Mouse (Mus musculus) midbrain, embryonic 10.5 days (tissue): Measurements from ENCODE around the gene Phf19. TPM values are rescaled to one million over a fixed set of nuclear protein-coding genes. Genes with fewer than 3 reads are reported as not detected.

Experiments
- DNase-seq: peaks from one replicate; pipeline ENCODE4 v3.0.0-alpha.2; 2017; ENCODE audit warnings: low spot score
- H3K27ac ChIP-seq: fragments of 300-500 bp; sonication (generic); replicated peaks from 2 replicates; pipeline ENCODE4 v1.5.1; 2016; ENCODE audit warnings: mild to moderate bottlenecking
- H3K27me3 ChIP-seq: fragments of 300-500 bp; sonication (generic); 2 replicates; pipeline ENCODE4 v1.6.1; 2016; ENCODE audit warnings: low read depth, mild to moderate bottlenecking; ENCODE audit not compliant: poor library complexity, severe bottlenecking
- H3K36me3 ChIP-seq: fragments of 300-500 bp; sonication (generic); 2 replicates; pipeline ENCODE4 v1.6.1; 2016; ENCODE audit warnings: mild to moderate bottlenecking, moderate library complexity
- H3K4me1 ChIP-seq: fragments of 300-500 bp; sonication (generic); 2 replicates; pipeline ENCODE4 v1.6.1; 2016
- H3K4me3 ChIP-seq: fragments of 300-500 bp; sonication (generic); 2 replicates; pipeline ENCODE4 v1.5.1; 2016; ENCODE audit warnings: mild to moderate bottlenecking, moderate library complexity
- H3K9me3 ChIP-seq: fragments of 300-500 bp; sonication (generic); replicated peaks from 2 replicates; pipeline ENCODE4 v1.6.1; 2016; ENCODE audit warnings: mild to moderate bottlenecking
- WGBS: fragments of 180-500 bp; shearing (Covaris S2); methylation state at CpG from one replicate; pipeline ENCODE4 v1.1.7; 2016; 5-methylcytosine and 5-hydroxymethylcytosine counted together
- polyA plus RNA-seq: library from polyadenylated mRNA; unstranded; fragments of >200 nt; fragmentation: Nextera tagmentation; extraction: Ambion mirVana; gene quantifications from 2 replicates; pipeline ENCODE4 v1.2.1, GENCODE M21; 2016

Gene Phf19
- polyA plus RNA-seq, 1 experiment from 2014 or later, result 2.6 TPM

GRCm38 (mm10) chr2:34953547-34954116 is 39.8 kb upstream of the Phf19 start:
- H3K4me1 ChIP-seq, result no peaks in the 10 kb centered on the region
- 77% methylated on average over 2 of the region's 2 CpGs for WGBS
- no peaks in the 10 kb centered on the region for H3K9me3 ChIP-seq
- H3K4me3 ChIP-seq, result no peak overlapping the region
- no peak overlapping the region for H3K27ac ChIP-seq
- no peaks in the 10 kb centered on the region for H3K36me3 ChIP-seq
- no peaks in the 10 kb centered on the region for H3K27me3 ChIP-seq
- no peak for DNase-seq

DNA sequence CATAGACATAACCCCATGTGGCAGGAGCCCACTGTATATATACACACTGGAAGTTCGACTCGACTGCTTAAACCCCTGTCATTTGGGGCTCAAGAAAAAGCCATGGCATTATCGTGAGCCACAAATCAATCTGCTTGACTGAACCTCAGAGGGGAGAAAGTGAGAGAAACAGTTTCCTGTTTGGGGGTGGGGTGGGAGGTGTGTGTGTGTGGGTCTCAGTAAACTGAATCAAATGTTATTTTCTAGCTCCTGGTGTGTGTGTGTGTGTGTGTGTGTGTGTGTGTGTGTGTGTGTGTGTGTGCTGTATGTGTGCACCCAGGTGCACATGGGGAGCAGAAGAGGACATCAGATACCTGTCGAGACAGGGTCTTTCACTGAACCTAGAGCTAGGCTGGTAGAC is 39.2 kb upstream of the Phf19 start:
- no peaks in the 10 kb centered on the region for H3K4me1 ChIP-seq
- H3K9me3 ChIP-seq, result no peaks in the 10 kb centered on the region
- no peaks in the 10 kb centered on the region for H3K36me3 ChIP-seq
- no peak for DNase-seq
- 78% methylated on average over 4 of the region's 4 CpGs for WGBS
- H3K27me3 ChIP-seq, result no peaks in the 10 kb centered on the region
- H3K4me3 ChIP-seq, result no peak overlapping the region
- no peak overlapping the region for H3K27ac ChIP-seq

DNA sequence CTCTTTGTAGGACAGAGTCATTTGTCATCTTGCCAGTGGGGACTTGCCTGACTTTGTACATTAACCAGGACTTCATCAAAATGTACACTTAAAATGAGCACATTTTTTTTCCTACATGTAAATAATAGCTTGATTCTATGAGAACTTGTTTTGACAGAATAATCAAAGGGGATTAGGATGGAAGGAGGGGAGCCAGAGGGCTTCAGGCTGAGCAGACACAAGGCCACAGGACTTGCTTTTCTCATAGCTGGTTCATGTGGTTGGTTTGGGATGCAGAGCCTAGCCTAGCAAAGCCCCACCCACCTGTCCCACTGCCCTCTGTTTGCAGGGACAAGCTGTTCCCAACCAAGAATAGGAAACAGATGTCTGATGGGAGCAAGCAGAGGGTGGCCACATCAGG is 37.6 kb upstream of the Phf19 start:
- no peaks in the 10 kb centered on the region for H3K4me1 ChIP-seq
- H3K27ac ChIP-seq, result no peak overlapping the region
- H3K27me3 ChIP-seq, result no peaks in the 10 kb centered on the region
- no peaks in the 10 kb centered on the region for H3K9me3 ChIP-seq
- no peak for DNase-seq
- H3K36me3 ChIP-seq, result no peaks in the 10 kb centered on the region
- H3K4me3 ChIP-seq, result no peak overlapping the region

DNA sequence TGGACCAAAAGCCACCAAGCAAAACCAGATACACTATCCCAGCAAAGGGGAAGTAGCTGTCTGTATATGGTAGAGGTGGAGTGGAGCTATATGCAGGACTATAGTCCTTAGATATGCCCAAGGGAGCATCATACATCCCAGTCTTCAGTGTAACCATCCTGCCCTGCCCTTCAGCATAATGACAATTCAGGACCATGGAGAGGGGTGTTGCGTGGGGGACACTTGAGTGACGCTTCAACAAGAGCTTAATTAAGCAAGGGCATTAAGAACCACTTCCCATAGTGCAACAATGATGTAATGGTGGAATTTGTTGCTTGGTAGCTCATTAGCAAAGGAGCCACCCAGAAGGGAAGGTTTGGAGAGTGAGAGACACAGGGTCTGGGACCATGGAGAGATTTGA is 34.8 kb upstream of the Phf19 start:
- no peak overlapping the region for H3K27ac ChIP-seq
- peaks cover 12% of the 10 kb centered on the region for H3K4me1 ChIP-seq
- WGBS, result 40% methylated on average over 2 of the region's 2 CpGs
- no peak for DNase-seq
- H3K27me3 ChIP-seq, result no peaks in the 10 kb centered on the region
- H3K36me3 ChIP-seq, result no peaks in the 10 kb centered on the region
- H3K9me3 ChIP-seq, result no peaks in the 10 kb centered on the region
- H3K4me3 ChIP-seq, result no peak overlapping the region

DNA sequence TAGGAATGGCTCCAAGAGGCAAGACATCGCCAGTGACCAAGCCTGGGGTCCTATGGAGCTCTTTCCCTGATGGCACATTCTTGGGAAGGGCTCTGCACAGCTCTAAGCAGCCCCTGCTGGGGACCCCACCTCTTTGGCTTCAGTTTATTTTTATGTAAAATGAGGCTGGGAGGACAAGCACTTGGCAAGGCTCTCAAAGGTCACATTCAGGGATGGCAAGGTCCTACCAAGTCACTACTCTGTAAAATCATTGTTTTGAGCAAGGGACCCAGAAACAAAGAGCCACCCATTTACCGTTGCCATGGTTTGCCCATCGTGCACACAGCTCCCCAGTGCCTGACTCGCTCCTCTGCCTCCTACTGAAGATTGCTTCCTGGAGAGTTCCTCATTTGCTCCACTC is 32.2 kb upstream of the Phf19 start:
- DNase-seq, result no peak
- no peak overlapping the region for H3K4me3 ChIP-seq
- no peak overlapping the region for H3K27ac ChIP-seq
- WGBS, result 62% methylated on average over 4 of the region's 4 CpGs
- H3K9me3 ChIP-seq, result no peaks in the 10 kb centered on the region
- no peaks in the 10 kb centered on the region for H3K36me3 ChIP-seq
- H3K27me3 ChIP-seq, result no peaks in the 10 kb centered on the region
- peaks cover 15% of the 10 kb centered on the region for H3K4me1 ChIP-seq

DNA sequence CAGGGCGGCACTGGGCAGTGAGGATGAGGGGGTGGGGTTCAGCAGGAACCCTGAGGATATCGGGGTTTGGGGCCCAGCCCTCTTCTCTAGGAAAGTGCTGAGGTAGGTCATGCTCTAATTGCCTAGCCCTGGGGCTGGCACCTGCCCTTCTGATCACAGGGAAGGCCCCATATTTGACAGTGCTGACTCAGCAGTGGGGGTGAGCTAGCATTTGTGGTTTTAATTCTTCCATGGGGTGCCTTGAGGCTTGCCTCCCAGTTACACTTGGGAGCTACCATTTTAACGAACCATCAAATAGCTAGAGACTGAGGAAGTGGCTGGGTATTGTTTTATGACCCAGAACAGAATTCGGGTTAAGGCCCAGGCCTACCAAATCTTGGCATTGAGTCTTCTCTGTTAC is 31.8 kb upstream of the Phf19 start:
- DNase-seq, result no peak
- H3K36me3 ChIP-seq, result no peaks in the 10 kb centered on the region
- H3K4me1 ChIP-seq, result peaks cover 15% of the 10 kb centered on the region
- H3K27me3 ChIP-seq, result no peaks in the 10 kb centered on the region
- no peaks in the 10 kb centered on the region for H3K9me3 ChIP-seq
- no peak overlapping the region for H3K4me3 ChIP-seq
- WGBS, result 86% methylated on average over 4 of the region's 4 CpGs
- H3K27ac ChIP-seq, result no peak overlapping the region

- Histone ChIP-seq H3K27ac (0 out of 2 replicates have a peak overlapping the region, but pooled peaks have one; percentile 6), H3K4me1 (peaks cover 15% of the 10 kb centered on the region), H3K27me3 (no peaks in the 10 kb centered on the region), H3K9me3 (no peaks in the 10 kb centered on the region), H3K36me3 (no peaks in the 10 kb centered on the region), H3K4me3 (no peak overlapping the region)
- WGBS, result 24% methylated on average over 8 of the region's 8 CpGs
- DNase-seq, result no peak
Measured at GRCm38 (mm10) chr2:34944761-34945160, 30.9 kb upstream of the Phf19 start.

DNA sequence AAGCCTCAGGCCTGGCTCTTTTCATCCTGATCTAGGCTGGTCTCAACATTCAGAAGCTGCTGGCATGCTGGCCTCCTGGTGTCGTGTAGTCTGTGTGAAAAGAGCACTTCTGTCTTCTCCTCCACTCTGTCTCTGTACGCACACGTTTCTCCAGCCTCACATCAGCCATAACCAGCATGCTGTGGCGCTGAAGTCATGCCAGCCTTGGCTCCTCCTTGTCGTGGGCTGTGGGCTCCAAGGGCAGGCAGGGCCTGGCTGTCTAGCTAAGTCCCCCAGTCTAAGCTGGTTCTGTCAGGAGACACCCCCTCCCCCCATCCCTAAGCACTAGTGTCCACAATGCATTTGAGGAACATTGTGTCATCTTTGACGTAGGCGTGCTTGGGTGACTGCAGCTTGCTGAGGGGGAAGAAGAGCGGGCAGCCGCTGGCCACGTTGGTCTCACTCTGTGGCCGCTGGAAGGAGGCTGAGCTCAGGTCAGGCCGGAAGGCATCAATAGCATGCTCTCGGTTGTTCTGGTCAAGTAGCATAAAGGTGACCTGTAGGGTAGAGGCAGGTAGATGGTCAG is 29.8 kb upstream of the Phf19 start:
- 81% methylated on average over 13 of the region's 13 CpGs for WGBS
- no peaks in the 10 kb centered on the region for H3K9me3 ChIP-seq
- peaks cover 15% of the 10 kb centered on the region for H3K4me1 ChIP-seq
- no peaks in the 10 kb centered on the region for H3K27me3 ChIP-seq
- H3K4me3 ChIP-seq, result no peak overlapping the region
- H3K36me3 ChIP-seq, result no peaks in the 10 kb centered on the region
- DNase-seq, result no peak
- no peak overlapping the region; the same call in 1 of the 2 replicates for H3K27ac ChIP-seq

DNA sequence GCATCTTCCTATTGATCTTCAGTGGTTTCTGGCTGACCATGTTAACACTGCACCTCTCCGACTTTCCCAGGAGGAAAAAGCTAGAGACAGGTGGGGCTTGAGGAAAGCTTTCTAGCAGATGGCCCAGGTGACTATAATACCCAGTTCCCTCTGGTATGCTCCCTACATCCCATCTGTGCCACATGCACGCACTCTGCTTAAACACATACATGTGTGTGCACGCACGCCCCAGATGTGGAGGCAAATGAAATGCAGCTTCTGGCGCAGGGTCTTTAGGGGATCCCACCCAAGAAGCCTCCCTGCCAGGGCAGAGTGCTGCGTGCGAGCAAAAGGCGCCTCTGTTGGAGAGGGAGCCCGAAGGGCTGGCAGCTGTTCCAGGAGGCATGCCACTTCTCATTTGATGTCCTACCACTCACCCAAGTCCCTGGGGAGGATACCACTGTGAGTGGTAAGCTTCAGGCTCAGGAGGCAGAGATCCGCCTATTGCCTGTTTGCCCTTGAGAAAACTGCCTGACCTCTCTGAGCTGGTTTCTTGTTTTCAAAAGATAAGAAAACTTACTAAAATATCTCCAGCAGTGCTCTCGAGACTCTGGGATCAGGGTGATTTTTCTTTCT is 27.3 kb upstream of the Phf19 start:
- DNase-seq, result no peak
- no peak overlapping the region for H3K4me3 ChIP-seq
- H3K9me3 ChIP-seq, result no peaks in the 10 kb centered on the region
- H3K27ac ChIP-seq, result no peak overlapping the region
- WGBS, result 82% methylated on average over 11 of the region's 11 CpGs
- H3K4me1 ChIP-seq, result peaks cover 20% of the 10 kb centered on the region
- H3K27me3 ChIP-seq, result no peaks in the 10 kb centered on the region; the same call in 1 of the 2 replicates
- no peaks in the 10 kb centered on the region for H3K36me3 ChIP-seq

DNA sequence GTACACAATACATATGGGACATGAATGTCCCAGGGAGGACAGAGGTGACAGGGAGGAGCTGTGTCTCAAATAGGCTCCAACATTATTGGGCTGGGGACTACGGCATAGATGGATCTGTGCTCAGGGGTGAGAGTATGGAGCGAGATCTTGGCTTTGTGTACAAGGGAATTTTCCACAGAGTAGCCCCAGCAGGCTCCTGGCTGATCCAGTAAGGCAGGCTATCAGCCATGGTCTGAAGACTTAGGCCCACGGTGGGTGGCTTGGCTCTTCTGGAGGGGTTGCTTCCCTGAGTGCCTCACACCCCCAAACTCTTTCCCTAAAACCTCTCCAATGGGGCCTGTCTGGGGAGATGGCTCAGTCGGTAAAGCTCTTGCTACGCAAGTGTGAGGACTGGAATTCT is 26.4 kb upstream of the Phf19 start:
- Histone ChIP-seq H3K27ac (no peak overlapping the region), H3K27me3 (no peaks in the 10 kb centered on the region; the same call in 1 of the 2 replicates), H3K4me3 (no peak overlapping the region), H3K9me3 (no peaks in the 10 kb centered on the region), H3K36me3 (no peaks in the 10 kb centered on the region), H3K4me1 (peaks cover 17% of the 10 kb centered on the region)
- no peak for DNase-seq
- 75% methylated on average over 5 of the region's 5 CpGs for WGBS

- 81% methylated on average over 8 of the region's 8 CpGs for WGBS
- H3K27ac ChIP-seq, result no peak overlapping the region
Measured at GRCm38 (mm10) chr2:34938269-34939208, 24.7 kb upstream of the Phf19 start.

GRCm38 (mm10) chr2:34937460-34937859 is 23.6 kb upstream of the Phf19 start:
- H3K4me3 ChIP-seq, result no peak overlapping the region
- no peaks in the 10 kb centered on the region for H3K36me3 ChIP-seq
- H3K4me1 ChIP-seq, result peaks cover 4% of the 10 kb centered on the region; the same call in 1 of the 2 replicates
- DNase-seq, result no peak
- no peaks in the 10 kb centered on the region for H3K9me3 ChIP-seq
- 44% methylated on average over 5 of the region's 5 CpGs for WGBS
- no peaks in the 10 kb centered on the region; the same call in 1 of the 2 replicates for H3K27me3 ChIP-seq
- no peak overlapping the region for H3K27ac ChIP-seq

More at GRCm38 (mm10) chr2:34938269-34939208, 24.7 kb upstream of the Phf19 start:
- H3K36me3 ChIP-seq, result no peaks in the 10 kb centered on the region
- no peak for DNase-seq
- H3K9me3 ChIP-seq, result no peaks in the 10 kb centered on the region
- no peak overlapping the region for H3K4me3 ChIP-seq
- H3K27me3 ChIP-seq, result no peaks in the 10 kb centered on the region; the same call in 1 of the 2 replicates
- H3K4me1 ChIP-seq, result peaks cover 7% of the 10 kb centered on the region
